Mouse (Mus musculus) lung, embryonic 14.5 days (tissue): ENCODE measurements at regions not wholly inside any gene's neighbourhood (a gene's known extent, or its start where the extent isn't known, plus 50 kb on each side); places are given as distances from the start of the nearest gene placed in this dataset.

Experiments
- ATAC-seq: fragments of 200-750 bp; cut with Nextera tagmentation; 2 replicates; pipeline ENCODE4 v1.8.0; 2017; ENCODE audit warnings: mild to moderate bottlenecking, moderate TSS enrichment, moderate library complexity; ENCODE audit not compliant: insufficient read depth
- DNase-seq: peaks from one replicate; pipeline ENCODE4 v3.0.0-alpha.2; 2015
- H3K27ac ChIP-seq: fragments of 300-500 bp; sonication (generic); 2 replicates; pipeline ENCODE4 v1.5.1; 2014; ENCODE audit warnings: low read depth, mild to moderate bottlenecking, moderate library complexity
- H3K27me3 ChIP-seq: fragments of 300-500 bp; sonication (generic); 2 replicates; pipeline ENCODE4 v1.6.1; 2014; ENCODE audit warnings: low read length, control low read depth; ENCODE audit not compliant: insufficient read depth
- H3K36me3 ChIP-seq: fragments of 300-500 bp; sonication (generic); 2 replicates; pipeline ENCODE4 v1.6.1; 2014; ENCODE audit warnings: control low read depth; ENCODE audit not compliant: insufficient read depth
- H3K4me1 ChIP-seq: fragments of 300-500 bp; sonication (generic); 2 replicates; pipeline ENCODE4 v1.6.1; 2014; ENCODE audit warnings: antibody characterized with exemption, control low read depth; ENCODE audit not compliant: insufficient read depth
- H3K4me2 ChIP-seq: fragments of 300-500 bp; sonication (generic); 2 replicates; pipeline ENCODE4 v1.6.1; 2014; ENCODE audit warnings: mild to moderate bottlenecking
- H3K4me3 ChIP-seq: fragments of 300-500 bp; sonication (generic); 2 replicates; pipeline ENCODE4 v1.5.1; 2014; ENCODE audit warnings: low read depth, low read length
- H3K9ac ChIP-seq: fragments of 300-500 bp; sonication (generic); 2 replicates; pipeline ENCODE4 v1.6.1; 2014
- H3K9me3 ChIP-seq: fragments of 300-500 bp; sonication (generic); 2 replicates; pipeline ENCODE4 v1.6.1; 2016; ENCODE audit warnings: low read depth, low read length, control low read depth
- CTCF ChIP-seq: IDR thresholded peaks from 2 replicates; pipeline ENCODE4 v1.5.1; 2016; ENCODE audit warnings: antibody characterized with exemption, low read depth
- WGBS: fragments of 180-500 bp; shearing (Covaris S2); extraction: QIAGEN DNeasy Blood & Tissue Kit; methylation state at CpG from one replicate; pipeline ENCODE4 v1.1.7; 2014; 5-methylcytosine and 5-hydroxymethylcytosine counted together

DNA sequence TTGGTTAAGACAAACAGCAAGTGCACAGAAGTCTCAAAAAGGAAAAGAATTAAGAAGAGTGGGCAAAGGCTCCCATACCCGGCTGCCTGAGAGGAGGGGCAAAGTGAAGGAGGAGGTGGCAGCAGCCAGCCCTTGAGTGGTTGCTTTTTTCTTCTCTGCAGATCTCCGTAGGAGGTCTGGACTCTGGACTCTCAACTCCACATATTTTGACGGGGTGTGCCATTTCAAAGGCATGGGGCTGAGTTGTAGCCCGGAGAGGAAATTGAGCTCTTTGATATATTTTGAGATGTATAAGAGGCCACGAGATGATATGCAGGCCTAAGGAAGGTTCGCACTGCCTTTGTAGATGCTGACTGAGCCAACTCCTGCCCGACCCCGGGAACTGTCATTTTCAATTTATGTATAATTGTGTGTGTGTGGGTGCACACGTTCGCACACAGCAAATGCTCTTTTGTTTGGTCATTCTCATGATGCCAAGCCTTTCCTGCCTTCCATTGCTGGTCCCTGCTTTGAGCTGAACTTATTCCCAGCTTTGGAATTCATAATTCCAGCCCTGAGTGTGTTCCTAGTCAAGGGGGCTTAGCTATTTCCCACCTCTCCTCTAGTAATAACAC is 56.4 kb downstream of the Cxcr4 start:
- no peak overlapping the region for H3K4me2 ChIP-seq
- ATAC-seq: peak; percentile 56

DNA sequence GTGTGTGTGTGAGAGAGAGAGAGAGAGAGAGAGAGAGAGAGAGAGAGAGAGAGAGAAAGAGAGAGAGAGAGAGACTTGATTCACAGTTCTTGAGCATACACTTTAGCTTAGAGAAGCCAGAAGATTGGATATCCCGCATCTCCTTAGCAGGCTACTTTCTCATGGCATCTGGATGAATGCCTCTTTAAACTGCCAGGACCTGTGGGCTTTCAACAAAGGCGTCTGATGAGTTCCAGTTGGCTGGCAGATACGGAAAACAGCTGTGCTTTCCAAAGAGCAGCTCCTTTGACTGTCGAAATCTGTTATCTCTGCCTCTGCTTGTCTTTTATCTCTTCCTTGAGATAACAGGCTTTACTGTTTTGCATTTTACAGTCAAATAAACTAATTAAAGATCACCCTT is 59.5 kb downstream of the Cxcr4 start:
- ATAC-seq (peak; percentile 62), DNase-seq (peak; percentile 83)
- Histone ChIP-seq H3K4me1 (peaks cover 16% of the 10 kb centered on the region), H3K9me3 (no peaks in the 10 kb centered on the region), H3K9ac (no peak overlapping the region), H3K27ac (0 out of 2 replicates have a peak overlapping the region, but pooled peaks have one; percentile 18), H3K36me3 (no peaks in the 10 kb centered on the region), H3K4me2 (no peak overlapping the region), H3K27me3 (no peaks in the 10 kb centered on the region), H3K4me3 (no peak overlapping the region)
- 5% methylated on average over 4 of the region's 4 CpGs for WGBS
- no peak for TF ChIP-seq CTCF

More for the DNA sequence above, 56.4 kb downstream of the Cxcr4 start:
- peak; percentile 56 for DNase-seq
- Histone ChIP-seq H3K9me3 (no peaks in the 10 kb centered on the region), H3K36me3 (no peaks in the 10 kb centered on the region), H3K4me1 (peaks cover 16% of the 10 kb centered on the region), H3K27ac (peak overlapping the region; percentile 74), H3K4me3 (no peak overlapping the region), H3K27me3 (no peaks in the 10 kb centered on the region), H3K9ac (no peak overlapping the region)
- no peak for TF ChIP-seq CTCF
- 38% methylated on average over 10 of the region's 10 CpGs for WGBS

DNA sequence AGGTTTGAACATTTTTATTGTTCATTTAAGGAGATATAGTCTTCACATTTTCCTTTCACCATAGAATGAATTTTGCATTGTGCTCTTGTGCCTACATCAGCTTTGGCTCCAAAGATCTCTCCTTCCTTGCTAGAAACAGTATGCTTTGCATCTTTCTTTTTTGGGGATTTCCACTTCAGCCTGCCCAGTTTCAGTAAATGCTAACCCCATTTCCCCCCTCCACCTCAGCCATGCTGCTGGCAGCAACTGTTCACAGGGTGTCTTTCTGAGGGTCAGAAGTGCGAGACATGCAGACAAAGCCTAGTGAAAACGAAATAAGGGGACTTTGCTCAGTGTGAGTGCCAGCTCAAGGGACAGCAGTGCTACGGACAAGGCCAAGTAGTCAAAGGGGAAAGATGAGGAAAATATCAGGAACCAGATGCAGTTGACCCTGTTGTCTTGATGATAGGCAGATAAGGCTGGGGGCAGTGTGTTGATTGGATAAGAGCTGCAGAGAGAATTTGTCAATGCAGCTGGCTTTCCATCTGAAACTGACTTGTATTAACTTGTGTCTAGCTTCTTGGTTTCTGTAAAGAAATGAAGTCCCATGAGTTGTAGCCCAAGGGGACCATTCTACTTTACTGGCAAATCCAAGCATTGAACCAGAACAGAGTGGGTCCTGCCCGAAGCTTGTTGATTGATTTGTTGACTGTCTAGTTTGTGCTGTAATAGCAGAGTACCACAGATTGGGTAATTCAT is 62.1 kb downstream of the Cxcr4 start:
- Histone ChIP-seq H3K9ac (no peak overlapping the region), H3K9me3 (no peaks in the 10 kb centered on the region), H3K36me3 (no peaks in the 10 kb centered on the region), H3K27me3 (no peaks in the 10 kb centered on the region), H3K4me1 (peaks cover 13% of the 10 kb centered on the region), H3K27ac (no peak overlapping the region), H3K4me3 (no peak overlapping the region), H3K4me2 (no peak overlapping the region)
- no peak for TF ChIP-seq CTCF
- ATAC-seq (no peak), DNase-seq (no peak)
- 70% methylated on average over 4 of the region's 4 CpGs for WGBS

DNA sequence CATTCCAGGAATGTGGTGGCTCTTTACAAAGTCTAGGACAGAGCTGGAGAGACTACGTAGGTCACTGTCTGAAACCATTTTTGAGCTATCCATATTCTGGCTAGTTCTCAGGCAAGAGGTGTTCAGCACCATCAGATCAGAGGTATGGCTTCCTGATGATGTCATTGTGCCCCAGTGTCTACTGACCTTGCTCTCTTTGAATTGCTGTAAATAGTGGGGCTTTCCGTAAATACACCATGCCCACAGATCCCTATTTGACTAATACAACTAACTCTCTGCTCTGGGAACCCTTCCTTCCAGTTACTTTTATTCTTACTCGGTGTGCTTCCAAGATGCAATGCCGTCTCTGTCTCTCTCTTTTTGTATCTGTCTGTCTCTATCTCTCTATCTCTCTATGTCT is 72.9 kb downstream of the Cxcr4 start:
- H3K9ac ChIP-seq: no peak overlapping the region
- no peak for DNase-seq
- H3K27me3 ChIP-seq: no peaks in the 10 kb centered on the region
- no peak for ATAC-seq
- H3K27ac ChIP-seq: no peak overlapping the region
- TF ChIP-seq CTCF: no peak
- H3K4me2 ChIP-seq: no peak overlapping the region
- H3K4me3 ChIP-seq: no peak overlapping the region
- H3K4me1 ChIP-seq: no peaks in the 10 kb centered on the region
- no peaks in the 10 kb centered on the region for H3K36me3 ChIP-seq
- H3K9me3 ChIP-seq: no peaks in the 10 kb centered on the region
- WGBS: 82% methylated on average over 4 of the region's 4 CpGs

DNA sequence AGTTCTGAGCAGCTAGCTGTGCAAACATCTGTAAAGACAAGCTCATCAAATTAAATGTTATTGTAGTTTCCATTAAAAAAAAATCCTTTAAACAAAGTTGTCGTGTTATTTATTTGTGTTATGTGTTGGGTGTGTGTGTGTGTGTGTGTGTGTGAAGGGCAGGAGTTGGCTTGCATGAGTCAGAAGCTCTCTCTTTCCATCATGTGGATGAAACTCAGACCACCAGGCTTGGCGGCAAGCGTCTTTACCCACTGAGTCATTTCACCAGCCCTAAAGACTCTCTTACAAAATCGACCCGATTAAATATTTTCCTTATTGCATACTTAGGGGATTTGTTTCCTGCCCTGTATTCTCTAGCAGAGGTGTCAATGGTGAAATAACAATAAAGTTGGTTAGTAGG is 73.6 kb downstream of the Cxcr4 start:
- no peak overlapping the region for H3K9ac ChIP-seq
- no peak overlapping the region for H3K4me2 ChIP-seq
- no peaks in the 10 kb centered on the region for H3K4me1 ChIP-seq
- no peaks in the 10 kb centered on the region for H3K36me3 ChIP-seq
- no peak overlapping the region for H3K27ac ChIP-seq
- no peak overlapping the region for H3K4me3 ChIP-seq
- TF ChIP-seq CTCF: no peak
- WGBS: 83% methylated on average over 5 of the region's 5 CpGs
- H3K9me3 ChIP-seq: no peaks in the 10 kb centered on the region
- no peak for ATAC-seq
- H3K27me3 ChIP-seq: no peaks in the 10 kb centered on the region
- no peak for DNase-seq

DNA sequence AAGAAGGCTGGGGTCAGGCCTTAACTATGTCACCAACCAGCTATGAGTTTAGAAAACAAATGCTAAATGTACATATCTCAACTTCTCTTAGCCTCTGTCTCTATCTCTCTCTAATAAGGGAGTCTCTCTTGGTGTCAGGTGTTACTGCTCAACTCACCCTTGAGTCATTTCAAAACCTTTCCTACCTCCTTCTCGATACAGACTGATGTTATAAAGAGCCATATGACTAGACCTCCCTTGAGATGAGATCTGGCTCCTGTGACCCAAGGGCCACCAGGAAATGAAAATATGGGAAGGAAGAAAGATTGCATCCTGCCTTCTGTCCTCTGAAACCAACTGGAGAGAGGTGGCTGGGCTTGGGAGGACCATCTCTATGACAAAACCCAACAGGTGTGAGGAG is 74.7 kb downstream of the Cxcr4 start:
- Histone ChIP-seq H3K27ac (no peak overlapping the region), H3K9ac (no peak overlapping the region), H3K4me2 (no peak overlapping the region), H3K4me1 (no peaks in the 10 kb centered on the region), H3K4me3 (no peak overlapping the region), H3K9me3 (no peaks in the 10 kb centered on the region), H3K27me3 (no peaks in the 10 kb centered on the region), H3K36me3 (no peaks in the 10 kb centered on the region)
- no peak for TF ChIP-seq CTCF
- DNase-seq (no peak), ATAC-seq (no peak)
- WGBS: 73% methylated on average over 1 of the region's 1 CpGs

DNA sequence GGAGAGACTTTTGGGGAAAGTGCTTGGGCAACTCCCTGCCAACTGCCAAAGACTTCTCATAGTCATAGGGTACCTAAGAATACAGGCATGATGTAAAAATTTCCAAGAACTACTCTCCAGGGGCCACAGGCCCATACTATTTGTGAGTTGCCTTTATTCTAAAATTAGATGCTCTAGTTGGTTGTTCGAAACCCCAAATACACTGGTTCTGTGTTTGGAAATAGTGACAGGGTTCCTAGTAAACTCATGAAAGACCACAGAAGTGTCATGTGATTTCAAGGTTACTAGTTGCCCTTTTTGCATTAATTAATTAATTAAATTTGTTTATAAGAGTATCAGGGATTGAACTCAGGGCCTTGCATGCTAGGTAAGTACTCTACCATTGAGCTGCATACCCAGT is 77.8 kb downstream of the Cxcr4 start:
- H3K9ac ChIP-seq: no peak overlapping the region
- TF ChIP-seq CTCF: no peak

More for the DNA sequence above, 77.8 kb downstream of the Cxcr4 start:
- H3K4me2 ChIP-seq: no peak overlapping the region
- no peak overlapping the region for H3K4me3 ChIP-seq
- no peak overlapping the region for H3K27ac ChIP-seq
- no peaks in the 10 kb centered on the region for H3K9me3 ChIP-seq
- no peaks in the 10 kb centered on the region for H3K36me3 ChIP-seq
- no peaks in the 10 kb centered on the region for H3K4me1 ChIP-seq
- DNase-seq (no peak), ATAC-seq (no peak)
- H3K27me3 ChIP-seq: no peaks in the 10 kb centered on the region
- 100% methylated on average over 1 of the region's 1 CpGs for WGBS
